Mouse (Mus musculus) small intestine, adult 2 months (tissue): ENCODE data around the gene Gm20388. TPM values are rescaled to one million over a fixed set of nuclear protein-coding genes. Genes with fewer than 3 reads are reported as not detected.

ENCODE experiments used
- H3K27ac ChIP-seq: fragments of 200-500 bp; 2 replicates; pipeline ENCODE4 v1.5.1; 2012; ENCODE audit warnings: low read depth, low read length, control low read depth, inconsistent platforms; ENCODE audit not compliant: insufficient read depth
- H3K27me3 ChIP-seq: fragments of 200-500 bp; 2 replicates; pipeline ENCODE4 v1.6.1; 2012; ENCODE audit warnings: mild to moderate bottlenecking, moderate library complexity, low read length, inconsistent platforms; ENCODE audit not compliant: control insufficient read depth, insufficient read depth
- H3K36me3 ChIP-seq: fragments of 200-500 bp; 2 replicates; pipeline ENCODE4 v1.6.1; 2012; ENCODE audit warnings: mild to moderate bottlenecking, low read length, control low read depth, inconsistent platforms; ENCODE audit not compliant: control insufficient read depth, insufficient read depth
- H3K4me1 ChIP-seq: fragments of 200-500 bp; 2 replicates; pipeline ENCODE4 v1.6.1; 2012; ENCODE audit warnings: low read length, inconsistent platforms, mixed read lengths; ENCODE audit not compliant: control insufficient read depth, insufficient read depth, insufficient read length
- H3K4me3 ChIP-seq: fragments of 200-500 bp; 2 replicates; pipeline ENCODE4 v1.5.1; 2012; ENCODE audit warnings: low read depth, mild to moderate bottlenecking, control low read depth, inconsistent platforms, low read length, moderate library complexity
- CTCF ChIP-seq: fragments of 200-500 bp; IDR thresholded peaks from 2 replicates; pipeline ENCODE4 v1.5.1; 2012; ENCODE audit warnings: low read depth, mild to moderate bottlenecking, control low read depth, inconsistent platforms, low read length, moderate library complexity, mixed read lengths; ENCODE audit not compliant: insufficient replicate concordance, insufficient read length; ENCODE audit errors: extremely low read depth
- POLR2A ChIP-seq: fragments of 200-500 bp; IDR thresholded peaks from 2 replicates; pipeline ENCODE4 v1.6.1; 2012; ENCODE audit warnings: low read depth, mild to moderate bottlenecking, control low read depth, inconsistent platforms, low read length, moderate library complexity
- WGBS: fragments of 180-500 bp; shearing (Covaris S2); methylation state at CpG from one replicate; pipeline ENCODE4 v1.1.7; 2018; 5-methylcytosine and 5-hydroxymethylcytosine counted together
- polyA plus RNA-seq: library from polyadenylated mRNA; depleted of rRNA; stranded (reverse); fragments of >200 nt; gene quantifications from 2 replicates; pipeline ENCODE4 v1.2.3, GENCODE M21; 2012

Gm20388 gene
- polyA plus RNA-seq, 1 experiment: 37.3 TPM

DNA sequence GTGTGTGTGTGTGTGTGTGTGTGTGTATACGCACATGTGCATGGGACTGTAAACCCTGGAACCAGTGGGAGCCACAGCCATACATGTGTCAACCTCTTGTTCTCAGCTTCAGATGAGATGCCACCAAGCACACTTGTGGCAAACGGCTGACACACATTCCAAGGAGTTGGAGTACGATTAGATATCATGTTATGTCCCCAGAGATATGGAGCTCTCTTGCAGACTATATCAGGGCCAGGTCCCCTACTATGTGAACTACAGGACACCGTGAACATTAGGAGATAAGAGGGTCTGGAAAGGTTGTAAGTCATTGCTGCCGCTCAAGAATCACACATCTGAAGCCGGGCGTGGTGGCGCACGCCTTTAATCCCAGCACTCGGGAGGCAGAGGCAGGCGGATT, 2772.2 kb downstream of the Gm20388 start:
- WGBS: 71% methylated on average over 11 of the region's 11 CpGs
- peaks cover 15% of the 10 kb centered on the region for H3K27me3 ChIP-seq
- TF ChIP-seq POLR2A (no peak), CTCF (no peak)

DNA sequence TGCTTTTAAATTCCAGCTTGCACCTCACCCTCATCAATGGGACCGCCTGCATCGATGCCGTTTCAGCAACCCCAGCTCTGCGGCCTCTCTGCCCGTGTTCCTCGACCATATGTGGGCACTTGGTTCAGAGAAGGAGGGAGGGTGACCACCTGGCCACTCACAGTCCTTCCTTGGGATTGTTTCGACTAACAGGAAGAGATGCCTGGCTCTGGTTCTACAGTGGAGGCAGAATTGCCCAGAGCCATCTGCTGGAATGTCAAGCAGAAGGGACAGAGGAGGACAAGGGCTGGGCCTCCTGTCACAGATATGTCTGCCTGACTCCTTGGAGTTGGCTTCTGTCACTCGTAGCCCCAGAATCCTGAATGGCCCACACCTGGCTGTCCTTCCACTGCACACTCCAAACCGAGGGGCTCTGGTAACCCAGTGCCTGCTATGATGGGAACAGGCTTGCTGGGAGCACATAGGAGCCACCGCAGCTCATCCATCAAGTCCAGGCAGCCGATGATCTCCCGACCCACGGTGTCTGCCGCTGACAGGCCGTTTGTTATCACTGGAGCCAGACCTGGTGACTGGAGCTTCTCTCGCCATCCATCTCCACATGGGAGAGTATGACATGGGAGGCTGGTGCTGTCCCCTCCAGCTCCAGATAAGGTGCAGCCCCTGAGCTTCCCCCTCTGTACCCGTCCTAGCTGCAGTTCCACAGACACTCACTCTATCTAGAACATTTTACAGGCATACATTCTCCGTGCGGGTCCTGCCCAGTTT, 2774.6 kb downstream of the Gm20388 start:
- no peaks in the 10 kb centered on the region for H3K4me1 ChIP-seq
- TF ChIP-seq POLR2A (no peak), CTCF (no peak)
- 51% methylated on average over 19 of the region's 19 CpGs for WGBS

More for the DNA sequence above, 2772.2 kb downstream of the Gm20388 start:
- Histone ChIP-seq H3K4me3 (no peak overlapping the region), H3K27ac (no peak overlapping the region), H3K4me1 (peaks cover under 1% of the 10 kb centered on the region; the same call in 1 of the 2 replicates), H3K36me3 (no peaks in the 10 kb centered on the region)

DNA sequence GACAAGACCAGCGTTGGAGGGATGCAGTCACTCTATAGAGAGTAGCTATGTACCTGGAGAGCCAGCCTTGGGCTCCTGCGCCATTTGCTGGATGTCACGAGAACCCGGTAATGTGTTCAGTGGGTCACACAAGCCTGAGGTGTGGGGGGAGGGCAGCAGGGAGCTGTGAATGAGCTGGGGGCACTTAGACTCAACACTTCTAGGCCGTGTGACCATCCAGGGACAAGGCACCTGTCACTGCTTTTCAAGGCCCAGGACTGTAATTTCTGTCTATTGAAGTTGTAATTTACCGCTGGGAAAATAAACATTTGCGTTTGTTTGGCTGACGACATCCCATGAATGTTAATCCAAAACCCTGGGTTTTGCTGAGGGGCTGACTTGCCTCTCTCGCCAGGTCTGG, 2776.2 kb downstream of the Gm20388 start:
- H3K27ac ChIP-seq: no peak overlapping the region
- 56% methylated on average over 9 of the region's 9 CpGs for WGBS

More for the DNA sequence above, 2774.6 kb downstream of the Gm20388 start:
- no peak overlapping the region for H3K4me3 ChIP-seq
- H3K27ac ChIP-seq: no peak overlapping the region
- no peaks in the 10 kb centered on the region for H3K27me3 ChIP-seq
- H3K36me3 ChIP-seq: no peaks in the 10 kb centered on the region

DNA sequence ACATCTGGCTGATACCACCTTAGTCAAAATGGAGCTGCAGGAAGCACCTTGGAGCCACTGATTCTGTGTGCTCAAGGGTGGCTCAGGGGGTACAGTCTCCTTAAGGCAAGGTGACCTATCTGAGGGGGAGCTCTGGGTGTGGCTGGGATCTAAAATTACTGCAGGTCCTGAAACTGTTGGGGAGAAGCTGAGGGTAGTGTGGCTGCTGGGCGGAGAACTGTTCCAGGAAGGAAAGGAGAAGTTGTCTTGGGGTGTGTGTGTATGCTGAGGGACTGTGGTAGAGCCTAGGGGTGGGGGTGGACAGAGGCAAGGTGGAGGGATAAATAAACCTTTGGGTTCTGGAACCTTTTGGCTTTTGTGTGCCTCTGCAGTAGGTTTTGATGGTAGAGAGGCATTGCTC, 2778.7 kb downstream of the Gm20388 start:
- 69% methylated on average over 1 of the region's 1 CpGs for WGBS
- Histone ChIP-seq H3K4me3 (no peak overlapping the region), H3K4me1 (peaks cover 11% of the 10 kb centered on the region), H3K27me3 (no peaks in the 10 kb centered on the region), H3K36me3 (no peaks in the 10 kb centered on the region), H3K27ac (no peak overlapping the region)
- no peak for TF ChIP-seq POLR2A
- TF ChIP-seq CTCF: no peak

More for the DNA sequence above, 2776.2 kb downstream of the Gm20388 start:
- Histone ChIP-seq H3K27me3 (no peaks in the 10 kb centered on the region), H3K36me3 (no peaks in the 10 kb centered on the region), H3K4me3 (no peak overlapping the region), H3K4me1 (peaks cover 4% of the 10 kb centered on the region)
- no peak for TF ChIP-seq POLR2A
- no peak for TF ChIP-seq CTCF

DNA sequence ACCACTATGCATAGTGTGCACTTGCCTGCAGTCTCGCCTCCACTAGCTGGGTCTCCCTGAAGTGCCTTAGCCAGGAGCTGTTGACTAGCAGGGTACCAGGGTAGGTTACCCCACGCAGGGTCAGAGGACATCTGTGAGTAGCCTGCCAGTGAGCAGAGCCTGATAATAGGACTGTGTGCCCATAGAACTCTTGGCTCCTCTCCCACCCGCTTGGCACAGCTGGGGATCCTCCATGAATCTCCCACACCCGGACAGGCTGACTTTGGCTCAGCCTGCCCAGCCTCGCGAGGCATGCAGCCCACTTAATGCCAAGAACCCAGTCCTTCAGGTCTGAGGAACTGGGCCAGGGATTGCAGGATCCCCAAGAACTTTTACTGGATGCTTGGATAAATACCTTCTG, 2780.4 kb downstream of the Gm20388 start:
- Histone ChIP-seq H3K27me3 (no peaks in the 10 kb centered on the region), H3K36me3 (no peaks in the 10 kb centered on the region), H3K4me1 (peaks cover 15% of the 10 kb centered on the region), H3K27ac (no peak overlapping the region), H3K4me3 (no peak overlapping the region)
- no peak for TF ChIP-seq POLR2A
- no peak for TF ChIP-seq CTCF
- 48% methylated on average over 6 of the region's 6 CpGs for WGBS

DNA sequence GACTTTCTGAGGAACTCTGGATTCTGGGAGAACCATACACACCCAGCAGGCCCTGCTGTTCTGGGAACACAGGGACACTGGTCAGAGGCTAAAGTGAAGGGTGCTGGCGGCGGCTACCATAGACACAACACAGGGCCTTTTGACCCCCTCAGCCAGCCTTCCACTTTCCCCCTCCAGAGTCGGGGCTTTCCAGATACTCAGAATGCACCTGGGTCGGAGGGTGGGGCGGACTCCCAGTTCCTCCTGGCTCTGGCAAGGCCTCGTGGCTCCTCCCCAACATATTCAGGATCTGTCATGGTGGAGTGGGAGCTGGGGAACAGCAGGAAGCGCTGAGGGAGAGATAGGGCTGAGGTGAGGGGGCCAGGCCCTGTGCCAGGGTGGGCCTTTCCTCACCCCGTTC, 2781.5 kb downstream of the Gm20388 start:
- TF ChIP-seq POLR2A (no peak), CTCF (no peak)
- no peaks in the 10 kb centered on the region for H3K36me3 ChIP-seq
- no peaks in the 10 kb centered on the region for H3K27me3 ChIP-seq
- H3K27ac ChIP-seq: peak overlapping the region; percentile 7; the same call in 1 of the 2 replicates
- 44% methylated on average over 8 of the region's 8 CpGs for WGBS
- H3K4me1 ChIP-seq: peaks cover 15% of the 10 kb centered on the region
- no peak overlapping the region for H3K4me3 ChIP-seq

DNA sequence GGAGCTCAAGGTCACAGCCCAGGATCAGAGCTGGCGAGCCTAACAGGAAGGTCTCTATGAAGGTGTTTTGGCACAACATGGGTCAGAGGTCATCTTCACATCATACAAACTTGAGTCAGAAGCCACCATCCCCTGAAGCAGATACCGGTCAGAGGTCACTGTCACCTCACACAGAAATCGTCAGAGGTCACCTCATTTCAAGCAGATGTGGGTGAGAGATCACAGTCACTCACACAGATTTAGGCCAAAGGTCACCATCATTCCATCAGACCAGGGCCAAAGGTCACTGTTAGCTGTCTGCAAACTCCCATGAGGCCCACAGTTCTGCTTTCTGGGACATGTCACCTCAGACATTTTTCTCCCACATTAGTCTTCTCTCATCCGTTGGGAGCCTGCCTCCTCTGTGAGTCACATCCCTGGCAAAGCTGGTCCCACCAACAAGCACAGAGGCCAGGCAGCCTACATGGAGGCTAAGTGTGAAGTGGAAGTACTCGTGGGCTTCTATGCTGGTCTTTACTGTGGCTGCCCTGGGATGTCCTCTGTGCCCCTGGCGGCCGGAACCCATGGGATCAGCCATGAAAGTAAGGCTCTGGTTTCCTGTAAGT, 2784.9 kb downstream of the Gm20388 start:
- H3K27ac ChIP-seq: no peak overlapping the region
- TF ChIP-seq POLR2A: no peak
- no peak for TF ChIP-seq CTCF
- no peaks in the 10 kb centered on the region for H3K36me3 ChIP-seq
- no peaks in the 10 kb centered on the region for H3K27me3 ChIP-seq
- 66% methylated on average over 7 of the region's 7 CpGs for WGBS
- peaks cover 16% of the 10 kb centered on the region for H3K4me1 ChIP-seq
- H3K4me3 ChIP-seq: 0 out of 2 replicates have a peak overlapping the region, but pooled peaks have one; percentile 0
